Mouse (Mus musculus): ENCODE data around the gene Gm8947. TPM values are rescaled to one million over a fixed set of nuclear protein-coding genes. Genes with fewer than 3 reads are reported as not detected.
"Not testable (repeated sequence)": the region's sequence is repeated elsewhere in the genome, so short reads cannot be mapped to it uniquely, and the experiment has no call there.

Gm8947 gene
- total RNA-seq, 2 experiments from 2014 or later, result not detected

- no peak for DNase-seq (ENCODE audit: low spot score in 2 of 2)
These were observed 13.6 kb upstream of the Gm8947 start for GRCm38 (mm10) chr1:151178505-151179083.

- DNase-seq (ENCODE audit: low spot score in 2 of 2), result no peak
These were observed 12.0 kb upstream of the Gm8947 start for GRCm38 (mm10) chr1:151180167-151180566.

- DNase-seq (ENCODE audit: low spot score in 2 of 2), result not testable (repeated sequence)
These were observed 9.9 kb upstream of the Gm8947 start, which contains the start of gene Gm47985 for GRCm38 (mm10) chr1:151182266-151182665. TSS of gene Gm47985 (plus strand) at chr1:151182537.

GRCm38 (mm10) chr1:151186186-151186585 lies 6.0 kb upstream of the Gm8947 start:
- not testable (repeated sequence) for DNase-seq (ENCODE audit: low spot score in 2 of 2)

- DNase-seq (ENCODE audit: low spot score in 2 of 2), result not testable (repeated sequence)
These were observed 5.2 kb upstream of the Gm8947 start for GRCm38 (mm10) chr1:151186879-151187424.

GRCm38 (mm10) chr1:151188469-151188868 lies 3.7 kb upstream of the Gm8947 start:
- DNase-seq (ENCODE audit: low spot score in 2 of 2), result no peak

- not testable (repeated sequence) for DNase-seq (ENCODE audit: low spot score in 2 of 2)
These were observed 563 bp downstream of the Gm8947 start for GRCm38 (mm10) chr1:151192739-151193138.

- not testable (repeated sequence) for DNase-seq (ENCODE audit: low spot score in 2 of 2)
These were observed 3.8 kb downstream of the Gm8947 start for GRCm38 (mm10) chr1:151195986-151196385.

GRCm38 (mm10) chr1:151196690-151197089 lies 4.5 kb downstream of the Gm8947 start:
- not testable (repeated sequence) for DNase-seq (ENCODE audit: low spot score in 2 of 2)

GRCm38 (mm10) chr1:151198120-151198519 lies 5.9 kb downstream of the Gm8947 start, which contains the start of gene Gm47995:
TSS of gene Gm47995 (plus strand) at chr1:151198448.
- DNase-seq (ENCODE audit: low spot score in 2 of 2), result not testable (repeated sequence)

GRCm38 (mm10) chr1:151200620-151201019 lies 8.4 kb downstream of the Gm8947 start:
- DNase-seq (ENCODE audit: low spot score in 2 of 2), result not testable (repeated sequence)

- not testable (repeated sequence) for DNase-seq (ENCODE audit: low spot score in 2 of 2)
These were observed 10.6 kb downstream of the Gm8947 start for GRCm38 (mm10) chr1:151202771-151203170.

GRCm38 (mm10) chr1:151203818-151204217 lies 11.6 kb downstream of the Gm8947 start, which contains the start of gene 3110040M04Rik:
TSS of gene 3110040M04Rik (plus strand) at chr1:151204121.
- DNase-seq (ENCODE audit: low spot score in 2 of 2), result not testable (repeated sequence)

- DNase-seq (ENCODE audit: low spot score in 2 of 2), result not testable (repeated sequence)
These were observed 16.3 kb downstream of the Gm8947 start for GRCm38 (mm10) chr1:151208493-151208892.

GRCm38 (mm10) chr1:151208944-151209343 lies 16.8 kb downstream of the Gm8947 start:
- not testable (repeated sequence) for DNase-seq (ENCODE audit: low spot score in 2 of 2)

GRCm38 (mm10) chr1:151209824-151210355 lies 17.7 kb downstream of the Gm8947 start, which contains the start of gene Gm47996:
TSS of gene Gm47996 (plus strand) at chr1:151210131.
- not testable (repeated sequence) for DNase-seq (ENCODE audit: low spot score in 2 of 2)

- not testable (repeated sequence) for DNase-seq (ENCODE audit: low spot score in 2 of 2)
These were observed 19.5 kb downstream of the Gm8947 start for GRCm38 (mm10) chr1:151211666-151212065.

GRCm38 (mm10) chr1:151214862-151215261 lies 22.7 kb downstream of the Gm8947 start:
- no peak for DNase-seq (ENCODE audit: low spot score in 2 of 2)

GRCm38 (mm10) chr1:151215985-151216384 lies 23.8 kb downstream of the Gm8947 start:
- DNase-seq (ENCODE audit: low spot score in 2 of 2), result no peak

GRCm38 (mm10) chr1:151216417-151216816 lies 24.2 kb downstream of the Gm8947 start:
- no peak for DNase-seq (ENCODE audit: low spot score in 2 of 2)

- no peak for DNase-seq (ENCODE audit: low spot score in 2 of 2)
These were observed 26.9 kb downstream of the Gm8947 start for GRCm38 (mm10) chr1:151219045-151219444.

- no peak for DNase-seq (ENCODE audit: low spot score in 2 of 2)
These were observed 27.9 kb downstream of the Gm8947 start for GRCm38 (mm10) chr1:151220098-151220497.

Measured in left cerebral cortex, adult 18-20 months (tissue).